Mouse (Mus musculus): Measurements from ENCODE around the gene Wnt2b. TPM values are rescaled to one million over a fixed set of nuclear protein-coding genes. Genes with fewer than 3 reads are reported as not detected.
A peak's percentile ranks its signal among the peaks of the same experiment; 100 is the strongest.

Wnt2b gene
- polyA plus RNA-seq, 1 experiment from 2014 or later = 1.6 TPM

GRCm38 (mm10) chr3:104994415-104994841 lies 32.7 kb upstream of the Wnt2b start:
- H3K27me3 ChIP-seq = no peaks in the 10 kb centered on the region
- no peak for ATAC-seq (ENCODE audit: insufficient number of reproducible peaks, low FRiP score, low TSS enrichment, low read depth)
- no peaks in the 10 kb centered on the region for H3K9me3 ChIP-seq (replicated peaks)
- H3K4me2 ChIP-seq (replicated peaks) = 0 out of 2 replicates have a peak overlapping the region, but pooled peaks have one; percentile 17
- H3K27ac ChIP-seq (replicated peaks) = peak overlapping the region; percentile 83
- peaks cover 34% of the 10 kb centered on the region for H3K4me1 ChIP-seq
- no peaks in the 10 kb centered on the region for H3K36me3 ChIP-seq
- H3K4me3 ChIP-seq (replicated peaks) = no peak overlapping the region
- no peak overlapping the region for H3K9ac ChIP-seq
- 33% methylated on average over 3 of the region's 3 CpGs for WGBS

DNA sequence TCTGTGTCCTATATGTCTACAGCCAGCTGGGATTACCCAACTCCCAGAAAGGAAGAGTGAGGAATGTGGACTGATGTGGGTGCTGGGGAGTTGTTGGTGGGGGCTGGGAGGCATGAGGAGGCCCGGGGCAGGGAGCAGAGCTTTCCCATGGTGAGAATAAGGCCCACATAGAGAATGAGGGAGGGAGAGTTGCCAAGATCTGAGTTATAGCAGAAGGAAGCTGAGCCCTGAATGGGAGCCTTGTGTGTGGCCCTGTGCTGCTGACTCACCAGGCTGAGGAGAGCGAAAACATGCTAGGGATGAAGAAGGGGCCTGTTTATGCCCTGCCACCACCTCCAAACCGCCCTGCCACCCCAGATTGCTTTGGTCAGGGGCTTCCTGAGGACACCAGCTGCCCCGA lies 32.1 kb upstream of the Wnt2b start:
- WGBS = 24% methylated on average over 4 of the region's 4 CpGs
- H3K4me1 ChIP-seq = peaks cover 34% of the 10 kb centered on the region
- H3K4me2 ChIP-seq (replicated peaks) = 0 out of 2 replicates have a peak overlapping the region, but pooled peaks have one; percentile 17
- ATAC-seq (ENCODE audit: insufficient number of reproducible peaks, low FRiP score, low TSS enrichment, low read depth) = peak; percentile 66; the same call in 1 of the 2 replicates
- H3K27ac ChIP-seq (replicated peaks) = peak overlapping the region; percentile 83
- H3K9ac ChIP-seq = no peak overlapping the region
- no peaks in the 10 kb centered on the region for H3K27me3 ChIP-seq
- no peaks in the 10 kb centered on the region for H3K9me3 ChIP-seq (replicated peaks)
- no peaks in the 10 kb centered on the region for H3K36me3 ChIP-seq
- no peak overlapping the region for H3K4me3 ChIP-seq (replicated peaks)

- peak; percentile 80; the same call in 1 of the 2 replicates for ATAC-seq (ENCODE audit: insufficient number of reproducible peaks, low FRiP score, low TSS enrichment, low read depth)
- WGBS = 8% methylated on average over 23 of the region's 23 CpGs
- H3K4me1 ChIP-seq = peaks cover 25% of the 10 kb centered on the region
- 0 out of 2 replicates have a peak overlapping the region, but pooled peaks have one; percentile 83 for H3K27ac ChIP-seq (replicated peaks)
- H3K4me2 ChIP-seq (replicated peaks) = peak overlapping the region; percentile 30
- H3K9ac ChIP-seq = no peak overlapping the region
- no peaks in the 10 kb centered on the region for H3K36me3 ChIP-seq
- no peaks in the 10 kb centered on the region for H3K27me3 ChIP-seq
- H3K4me3 ChIP-seq (replicated peaks) = no peak overlapping the region
- no peaks in the 10 kb centered on the region for H3K9me3 ChIP-seq (replicated peaks)
Observed at GRCm38 (mm10) chr3:104992709-104993388, 31.1 kb upstream of the Wnt2b start.

DNA sequence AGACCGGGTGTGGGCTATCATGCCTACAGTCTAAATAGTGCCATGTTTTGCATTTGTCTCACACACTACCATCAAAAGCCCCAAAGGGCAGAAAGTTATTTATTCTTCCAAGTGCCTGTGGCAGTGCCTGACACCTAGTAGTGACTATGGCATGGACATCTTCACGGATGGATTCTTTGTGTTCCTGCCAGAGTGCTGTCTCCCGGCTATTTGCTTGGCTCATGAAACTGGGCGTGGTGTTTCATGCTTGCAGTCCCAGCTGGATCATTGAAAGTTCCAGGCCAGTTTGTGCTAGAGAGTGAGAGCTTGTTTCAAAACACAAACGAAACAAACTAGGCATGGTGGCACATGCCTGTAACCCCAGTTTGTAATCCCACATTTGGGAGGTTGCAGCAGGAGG lies 30.0 kb upstream of the Wnt2b start:
- H3K9me3 ChIP-seq (replicated peaks) = no peaks in the 10 kb centered on the region
- WGBS = 61% methylated on average over 5 of the region's 5 CpGs
- H3K9ac ChIP-seq = no peak overlapping the region
- H3K4me3 ChIP-seq (replicated peaks) = no peak overlapping the region
- H3K36me3 ChIP-seq = no peaks in the 10 kb centered on the region
- H3K4me1 ChIP-seq = peaks cover 22% of the 10 kb centered on the region
- ATAC-seq (ENCODE audit: insufficient number of reproducible peaks, low FRiP score, low TSS enrichment, low read depth) = no peak
- H3K27ac ChIP-seq (replicated peaks) = no peak overlapping the region
- no peak overlapping the region for H3K4me2 ChIP-seq (replicated peaks)
- no peaks in the 10 kb centered on the region for H3K27me3 ChIP-seq

DNA sequence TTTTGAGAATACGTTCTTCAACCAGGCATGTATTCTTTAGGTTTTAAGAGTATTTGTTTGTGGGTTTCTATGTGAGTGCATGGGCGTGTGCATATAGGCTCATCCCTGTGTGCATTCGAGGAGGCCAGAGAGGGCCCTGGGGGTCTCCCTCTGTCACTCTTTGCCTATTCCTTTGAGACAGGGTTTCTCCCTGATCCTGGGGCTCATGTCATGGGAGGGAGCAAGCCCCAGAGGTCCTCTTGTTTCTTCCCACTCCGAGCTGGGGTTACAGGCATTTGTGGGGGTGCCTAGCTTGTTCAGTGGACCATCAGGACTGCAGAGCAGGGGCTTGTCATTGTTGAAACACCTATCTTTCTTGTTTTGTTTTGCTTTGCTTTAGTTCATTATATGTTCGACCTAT lies 26.2 kb upstream of the Wnt2b start:
- Histone ChIP-seq H3K27ac (replicated peaks) (no peak overlapping the region), H3K4me3 (replicated peaks) (no peak overlapping the region), H3K36me3 (no peaks in the 10 kb centered on the region), H3K27me3 (no peaks in the 10 kb centered on the region), H3K9me3 (replicated peaks) (no peaks in the 10 kb centered on the region), H3K4me1 (peaks cover 4% of the 10 kb centered on the region), H3K9ac (no peak overlapping the region), H3K4me2 (replicated peaks) (no peak overlapping the region)
- no peak for ATAC-seq (ENCODE audit: insufficient number of reproducible peaks, low FRiP score, low TSS enrichment, low read depth)
- WGBS = 57% methylated on average over 5 of the region's 5 CpGs

GRCm38 (mm10) chr3:104979735-104980134 lies 18.0 kb upstream of the Wnt2b start:
- WGBS = 33% methylated on average over 5 of the region's 5 CpGs
- H3K9me3 ChIP-seq (replicated peaks) = no peaks in the 10 kb centered on the region
- no peak overlapping the region for H3K9ac ChIP-seq
- ATAC-seq (ENCODE audit: insufficient number of reproducible peaks, low FRiP score, low TSS enrichment, low read depth) = no peak
- no peaks in the 10 kb centered on the region for H3K27me3 ChIP-seq
- H3K4me3 ChIP-seq (replicated peaks) = no peak overlapping the region
- no peak overlapping the region for H3K4me2 ChIP-seq (replicated peaks)
- H3K27ac ChIP-seq (replicated peaks) = no peak overlapping the region
- no peaks in the 10 kb centered on the region for H3K36me3 ChIP-seq
- H3K4me1 ChIP-seq = no peaks in the 10 kb centered on the region

DNA sequence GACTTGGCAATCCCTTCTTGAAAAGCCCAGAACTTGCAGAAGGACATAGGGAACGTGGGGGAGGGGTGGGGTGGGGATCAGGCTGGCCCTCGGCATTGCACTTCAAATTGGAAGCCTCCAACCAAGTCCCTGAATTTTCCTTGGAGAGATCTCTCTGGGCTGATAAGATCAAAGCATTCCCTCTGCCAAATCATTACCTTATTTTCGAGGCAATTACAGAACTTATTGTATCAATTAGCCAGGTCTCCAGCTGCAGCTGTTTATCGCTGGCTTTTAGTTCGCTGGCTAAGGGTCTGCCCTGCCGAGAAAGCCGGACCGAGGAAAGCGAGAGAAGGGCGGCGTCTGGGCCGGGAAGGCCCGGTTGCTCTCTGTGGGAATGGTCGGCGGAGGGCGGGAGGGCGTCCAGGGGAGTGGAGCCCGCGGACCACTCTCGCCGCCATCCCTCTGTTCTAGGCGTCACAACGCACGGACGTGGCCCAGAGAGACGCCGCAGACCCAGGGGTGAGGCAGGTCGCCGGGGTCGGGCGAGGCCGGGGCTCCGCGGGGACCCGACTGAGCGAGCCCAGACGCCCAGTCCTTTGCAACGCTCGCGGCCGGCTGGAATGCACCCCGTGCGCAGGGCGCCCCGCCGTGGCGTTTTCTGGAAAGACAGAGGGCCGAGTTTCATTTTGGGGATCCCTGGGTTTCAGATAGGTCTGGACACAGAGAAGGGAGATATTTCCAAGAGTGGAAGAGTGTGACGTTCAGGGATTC lies 6.0 kb upstream of the Wnt2b start:
- no peaks in the 10 kb centered on the region for H3K27me3 ChIP-seq
- H3K9ac ChIP-seq = peak overlapping the region; percentile 53
- H3K4me2 ChIP-seq (replicated peaks) = peak overlapping the region; percentile 86
- peak overlapping the region; percentile 79 for H3K27ac ChIP-seq (replicated peaks)
- peaks cover 31% of the 10 kb centered on the region for H3K4me1 ChIP-seq
- WGBS = 1% methylated on average over 49 of the region's 49 CpGs
- 0 out of 2 replicates have a peak, but pooled peaks cover 3% of the 10 kb centered on the region for H3K9me3 ChIP-seq (replicated peaks)
- peak; percentile 82 for ATAC-seq (ENCODE audit: insufficient number of reproducible peaks, low FRiP score, low TSS enrichment, low read depth)
- peak overlapping the region; percentile 63 for H3K4me3 ChIP-seq (replicated peaks)
- no peaks in the 10 kb centered on the region for H3K36me3 ChIP-seq

GRCm38 (mm10) chr3:104965991-104966554 lies 4.4 kb upstream of the Wnt2b start:
- H3K4me1 ChIP-seq = peaks cover 47% of the 10 kb centered on the region
- no peak overlapping the region for H3K4me2 ChIP-seq (replicated peaks)
- no peak overlapping the region for H3K9ac ChIP-seq
- H3K36me3 ChIP-seq = no peaks in the 10 kb centered on the region
- no peak for ATAC-seq (ENCODE audit: insufficient number of reproducible peaks, low FRiP score, low TSS enrichment, low read depth)
- peaks cover 15% of the 10 kb centered on the region for H3K27me3 ChIP-seq
- WGBS = 71% methylated on average over 7 of the region's 7 CpGs
- no peak overlapping the region for H3K27ac ChIP-seq (replicated peaks)
- 0 out of 2 replicates have a peak, but pooled peaks cover 3% of the 10 kb centered on the region for H3K9me3 ChIP-seq (replicated peaks)
- no peak overlapping the region for H3K4me3 ChIP-seq (replicated peaks)

DNA sequence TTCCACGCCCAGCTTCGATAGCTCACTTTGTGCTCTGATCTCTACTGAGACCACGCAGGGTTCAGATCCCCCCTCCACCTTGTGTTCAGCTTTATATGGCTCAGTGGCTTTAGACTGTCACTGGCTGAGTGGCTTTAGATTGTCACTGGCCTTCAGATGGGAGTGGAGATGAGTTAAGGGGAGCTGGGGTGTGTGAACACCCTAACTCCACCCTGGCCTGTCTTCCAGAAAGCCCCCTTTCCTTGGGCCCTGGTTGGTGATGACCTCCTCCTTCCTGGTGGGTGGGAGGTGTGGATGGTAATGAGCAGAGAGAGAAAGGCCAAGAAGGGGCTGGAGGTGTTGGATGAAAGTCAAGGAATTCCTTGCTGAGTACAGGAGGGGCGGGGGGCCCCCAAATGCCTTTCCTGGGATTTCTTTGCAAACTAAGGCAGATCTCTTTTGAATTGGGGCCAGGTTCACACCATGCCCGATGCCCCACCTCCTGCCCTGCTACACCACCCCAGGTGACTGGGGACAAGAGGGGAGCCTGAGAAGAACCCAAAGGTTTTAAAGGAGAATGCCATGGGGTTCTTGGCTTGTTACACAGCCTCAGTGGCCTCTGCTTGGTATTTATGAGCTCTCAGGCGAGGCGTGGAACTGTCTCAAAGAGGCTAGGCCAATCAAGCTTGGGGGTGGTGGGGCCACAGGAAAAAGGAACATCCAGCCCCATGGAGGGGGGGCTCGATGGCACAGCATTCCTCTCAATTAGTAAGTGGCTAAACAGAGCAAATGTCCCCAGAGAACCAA lies 3.5 kb upstream of the Wnt2b start:
- 74% methylated on average over 8 of the region's 8 CpGs for WGBS
- no peaks in the 10 kb centered on the region for H3K9me3 ChIP-seq (replicated peaks)
- no peak overlapping the region for H3K9ac ChIP-seq
- H3K4me1 ChIP-seq = peaks cover 55% of the 10 kb centered on the region
- no peak overlapping the region for H3K4me2 ChIP-seq (replicated peaks)
- H3K27ac ChIP-seq (replicated peaks) = no peak overlapping the region
- no peaks in the 10 kb centered on the region for H3K36me3 ChIP-seq
- no peak for ATAC-seq (ENCODE audit: insufficient number of reproducible peaks, low FRiP score, low TSS enrichment, low read depth)
- H3K4me3 ChIP-seq (replicated peaks) = no peak overlapping the region
- peaks cover 21% of the 10 kb centered on the region for H3K27me3 ChIP-seq

DNA sequence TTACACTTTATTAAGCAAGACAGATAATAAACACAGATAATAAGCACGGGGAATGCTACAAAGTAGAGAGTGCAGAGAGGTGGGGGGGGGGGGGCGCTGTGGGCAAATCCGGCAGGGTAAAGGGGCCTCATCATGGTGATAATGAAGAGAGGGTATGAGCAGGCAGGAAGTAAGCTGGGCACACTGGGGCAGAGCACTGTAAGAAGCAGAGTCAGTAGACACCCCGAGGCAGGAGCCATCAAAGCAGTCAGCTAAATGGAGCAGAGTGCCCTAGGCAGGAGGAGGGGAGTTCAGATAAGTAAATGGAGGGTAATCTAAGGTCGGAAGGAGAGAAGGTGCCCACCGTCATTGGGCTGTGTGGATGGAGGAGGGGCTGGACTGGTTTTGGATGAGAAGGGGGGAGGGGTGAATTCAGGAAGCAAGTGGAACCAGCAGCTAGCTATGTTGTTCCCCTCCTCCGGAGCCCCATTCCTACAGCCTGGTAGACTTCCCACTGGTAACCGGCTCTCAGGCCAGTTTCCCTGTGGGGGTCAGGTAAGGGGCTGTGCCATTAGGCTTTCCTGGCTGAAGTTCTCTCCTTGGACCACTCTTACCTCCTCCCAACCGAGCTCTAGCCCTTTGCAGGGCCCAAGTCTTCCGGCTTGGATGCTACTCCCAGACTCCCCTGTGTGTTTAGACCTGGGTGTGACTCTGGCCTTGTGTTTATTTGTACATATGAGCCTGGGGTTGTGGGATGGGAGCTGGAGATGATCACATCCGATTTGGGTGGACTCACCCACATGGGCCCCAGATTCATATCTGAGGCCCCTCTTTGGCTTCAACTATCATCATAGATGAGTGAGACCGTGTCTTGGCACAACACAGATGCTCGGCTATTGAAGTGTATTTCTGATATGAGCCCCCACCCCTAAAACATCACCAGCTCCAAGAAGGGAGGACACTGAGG lies 1.9 kb upstream of the Wnt2b start:
- Histone ChIP-seq H3K4me1 (peaks cover 59% of the 10 kb centered on the region), H3K27ac (replicated peaks) (no peak overlapping the region), H3K36me3 (no peaks in the 10 kb centered on the region), H3K9ac (no peak overlapping the region), H3K27me3 (peaks cover 31% of the 10 kb centered on the region), H3K4me2 (replicated peaks) (no peak overlapping the region), H3K4me3 (replicated peaks) (no peak overlapping the region), H3K9me3 (replicated peaks) (no peaks in the 10 kb centered on the region)
- no peak for ATAC-seq (ENCODE audit: insufficient number of reproducible peaks, low FRiP score, low TSS enrichment, low read depth)
- WGBS = 24% methylated on average over 12 of the region's 13 CpGs

Measured in embryonic facial prominence, embryonic 15.5 days (tissue).